Mouse (Mus musculus): Measurements from ENCODE around the gene Gm20521.

DNA sequence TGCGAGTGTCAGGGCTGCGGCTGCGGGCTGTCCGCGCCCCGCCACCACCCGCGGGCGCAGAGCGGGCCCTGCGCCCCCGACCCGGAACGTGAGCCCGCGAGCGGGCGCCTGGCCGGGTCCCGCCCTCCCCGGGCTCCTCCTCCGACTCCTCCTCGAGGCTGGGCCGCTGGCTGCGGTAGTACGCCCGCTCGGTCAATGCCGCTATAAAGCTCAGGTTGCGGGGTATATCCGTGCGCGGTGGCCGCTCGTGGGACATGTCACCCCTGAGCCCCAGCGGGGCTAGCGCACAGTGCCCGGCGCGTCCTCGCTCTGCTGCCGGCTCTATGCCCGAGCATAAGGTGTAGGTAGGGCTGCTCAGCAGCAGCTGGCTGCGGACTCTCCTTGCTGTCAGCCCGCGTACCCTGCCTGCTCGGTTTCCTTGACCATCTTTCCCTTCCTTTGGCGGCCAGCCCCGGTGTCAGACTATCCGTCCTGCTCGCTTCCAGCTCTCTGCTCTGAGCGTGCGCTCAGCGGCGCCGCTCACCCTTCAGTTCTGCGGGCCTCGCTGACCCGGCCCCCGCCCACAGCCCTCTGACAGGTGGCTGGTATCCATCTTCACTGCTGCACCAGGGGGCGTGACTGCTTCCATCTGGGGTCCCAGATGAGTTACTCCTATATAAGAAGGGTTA lies 6.1 kb upstream of the Gm20521 start, which contains the start of gene Ppp1r3e:
- no peak for TF ChIP-seq CTCF (IDR thresholded peaks at IDR 0.05; ENCODE audit: insufficient read depth, low read length)
- no peak for TF ChIP-seq POLR2A (IDR thresholded peaks at IDR 0.05; ENCODE audit: borderline replicate concordance, extremely low read depth, low read depth, low read length)

All from lung, adult 2 months (tissue).